Mouse (Mus musculus): ENCODE data around the gene Art5. TPM values are rescaled to one million over a fixed set of nuclear protein-coding genes. Genes with fewer than 3 reads are reported as not detected.

Gene Art5
- 10 to 100 TPM; 10.2 to 10.3 TPM for total RNA-seq (2021)
- long read RNA-seq, experiment 1, transcript Art5-204 (5 exons, 1,713 nt): major isoform, 9 of 63 reads
- long read RNA-seq, experiment 1, partial matches to known transcripts: 2 of 63 reads
- long read RNA-seq, experiment 1, other reads (novel, unspliced or antisense): 52 of 63 reads
- long read RNA-seq, experiment 2, transcript Art5-204 (5 exons, 1,713 nt): major isoform, 50 of 135 reads
- long read RNA-seq, experiment 2, partial matches to known transcripts: 3 of 135 reads
- long read RNA-seq, experiment 2, other reads (novel, unspliced or antisense): 82 of 135 reads

GRCm38 (mm10) chr7:102109171-102109570 is at the start of gene Art5:
TSS of gene Art5 (minus strand) at chr7:102109489.
- DNase-seq: peak; percentile 28

GRCm38 (mm10) chr7:102153691-102154090 is 44.4 kb upstream of the Art5 start:
- no peak for DNase-seq

- no peak for DNase-seq
Observed at GRCm38 (mm10) chr7:102137898-102138297, 28.6 kb upstream of the Art5 start.

DNA sequence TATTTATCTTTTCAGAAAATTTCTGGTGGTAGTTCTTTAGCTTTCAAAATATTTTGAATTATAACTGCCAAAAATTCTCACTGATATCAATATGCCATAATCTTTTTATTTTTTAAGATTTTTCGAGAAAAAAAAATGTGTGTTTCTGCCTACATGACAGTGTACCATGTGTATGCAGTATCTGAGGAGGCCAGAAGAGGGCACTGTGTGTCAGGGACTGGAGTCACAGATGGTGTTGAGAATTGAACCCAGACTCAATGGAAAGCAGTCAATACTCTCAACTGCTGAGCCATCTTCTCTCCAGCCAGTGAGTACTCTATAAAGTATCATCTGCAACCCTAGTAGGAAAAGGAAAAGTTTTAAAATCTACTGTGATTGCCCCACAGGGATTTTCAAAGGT is 28.2 kb upstream of the Art5 start:
- DNase-seq: no peak

- DNase-seq: no peak
Observed at GRCm38 (mm10) chr7:102132395-102132794, 23.1 kb upstream of the Art5 start.

- DNase-seq: no peak
Observed at GRCm38 (mm10) chr7:102120326-102120725, 11.0 kb upstream of the Art5 start.

DNA sequence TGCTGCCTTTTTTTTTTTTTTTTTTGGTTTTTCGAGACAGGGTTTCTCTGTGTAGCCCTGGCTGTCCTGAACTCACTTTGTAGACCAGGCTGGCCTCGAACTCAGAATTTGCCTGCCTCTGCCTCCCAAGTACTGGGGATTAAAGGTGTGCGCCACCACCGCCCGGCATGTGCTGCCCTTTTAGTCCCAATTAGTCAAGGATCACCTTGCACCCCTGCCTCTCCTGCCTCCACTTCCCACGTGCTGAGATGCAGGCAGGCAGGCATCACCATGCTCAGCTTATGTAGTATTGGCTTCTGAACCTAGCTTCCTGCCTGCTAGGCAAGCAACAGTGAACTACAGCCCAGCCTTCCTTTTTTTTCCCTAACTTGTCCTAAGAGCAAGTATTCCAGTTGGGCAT is 8.1 kb upstream of the Art5 start:
- no peak for DNase-seq

GRCm38 (mm10) chr7:102116579-102117331 is 7.5 kb upstream of the Art5 start, which contains the start of gene Chrna10:
TSS of gene Chrna10 (minus strand) at chr7:102116828.
- no peak for DNase-seq

GRCm38 (mm10) chr7:102113151-102113729 is 4.0 kb upstream of the Art5 start:
- DNase-seq: no peak

DNA sequence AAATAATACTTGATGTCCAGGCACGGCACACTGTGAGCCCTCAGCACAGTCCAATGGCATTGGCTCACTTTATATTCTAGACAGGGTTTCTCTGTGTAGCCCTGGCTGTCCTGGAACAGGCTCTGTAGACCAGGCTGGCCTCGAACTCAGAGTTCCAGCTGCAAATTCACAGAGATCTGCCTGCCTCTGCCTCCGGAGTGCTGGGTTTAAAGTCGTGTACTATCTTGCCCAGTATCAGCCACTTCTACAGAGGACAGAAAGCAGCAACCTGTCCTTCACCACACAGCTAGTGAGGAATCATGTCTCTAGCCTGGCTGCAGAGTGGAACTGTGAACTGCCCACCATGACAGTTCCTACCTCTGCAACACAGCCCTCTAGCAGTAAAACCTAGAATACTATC is 457 bp upstream of the Art5 start:
- no peak for DNase-seq

DNA sequence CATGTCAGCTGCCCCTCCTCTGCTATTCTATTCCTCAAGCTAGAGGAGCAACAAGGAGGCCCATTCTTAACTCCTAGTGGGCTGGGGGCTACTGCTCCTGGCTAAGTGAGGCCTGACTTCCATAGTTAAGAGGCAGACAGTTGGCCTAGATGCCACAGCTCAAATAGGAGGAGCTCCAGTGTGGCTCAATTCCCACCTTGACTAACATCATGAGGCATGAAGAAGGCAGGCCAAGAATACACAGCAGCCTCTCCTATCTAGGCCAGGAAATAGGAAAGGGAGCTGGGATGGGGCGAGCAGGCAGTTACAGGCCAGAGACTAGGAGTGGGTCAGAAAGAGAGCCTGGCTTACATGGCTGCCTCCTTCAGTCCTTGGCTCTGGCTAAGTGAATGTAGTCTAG is 1.1 kb downstream of the Art5 start:
- peak; percentile 46 for DNase-seq

- no peak for DNase-seq
Observed at GRCm38 (mm10) chr7:102106700-102107141, 2.6 kb downstream of the Art5 start.

DNA sequence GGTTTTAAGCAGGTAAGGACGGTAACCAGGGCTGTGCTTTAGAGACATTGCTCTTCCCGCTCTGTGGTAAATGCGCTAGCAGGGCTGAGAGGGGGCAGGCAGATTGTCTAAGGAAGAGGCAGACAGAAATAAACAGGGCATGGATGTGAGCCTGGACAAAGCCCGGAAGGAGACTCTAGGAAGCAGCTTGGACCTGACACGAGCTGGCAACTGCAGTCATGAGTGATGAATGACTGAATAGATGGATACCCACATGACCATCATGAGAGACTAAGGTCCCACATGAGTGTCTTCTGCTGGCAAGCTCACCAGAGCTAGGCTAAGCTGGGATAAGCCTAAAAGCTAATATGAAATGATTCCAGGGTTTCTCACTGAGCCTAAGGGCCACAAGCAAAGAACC is 5.2 kb downstream of the Art5 start:
- no peak for DNase-seq

- no peak for DNase-seq
Observed at GRCm38 (mm10) chr7:102103555-102103954, 5.7 kb downstream of the Art5 start.

- peak; percentile 32 for DNase-seq
Observed at GRCm38 (mm10) chr7:102102696-102103095, 6.6 kb downstream of the Art5 start.

GRCm38 (mm10) chr7:102102241-102102640 is 7.0 kb downstream of the Art5 start:
- no peak for DNase-seq

DNA sequence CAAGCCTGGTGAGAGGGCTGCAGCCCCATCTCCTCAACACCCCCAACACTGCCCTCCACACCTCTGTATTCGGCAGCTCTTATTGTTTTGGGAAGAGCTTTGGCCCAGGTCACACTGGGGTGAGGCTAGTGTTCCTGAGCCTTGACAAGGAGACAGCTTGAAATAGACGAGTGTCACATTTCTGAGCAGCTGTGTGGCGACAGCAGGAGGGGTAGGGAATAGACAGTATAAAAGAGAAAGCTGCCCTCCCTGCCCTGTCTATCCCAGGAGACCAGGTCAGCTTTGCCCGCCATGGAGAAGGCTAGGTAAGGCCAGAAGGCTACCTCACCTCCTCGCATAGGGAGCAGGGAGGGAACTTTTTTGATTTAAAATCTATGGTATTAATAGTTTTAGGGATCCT is 7.8 kb downstream of the Art5 start, which contains the start of gene Art1:
Gene Art1, plus strand, starts transcription at position 257 of the 400 bp plus-strand sequence.
- peak; percentile 65 for DNase-seq

DNA sequence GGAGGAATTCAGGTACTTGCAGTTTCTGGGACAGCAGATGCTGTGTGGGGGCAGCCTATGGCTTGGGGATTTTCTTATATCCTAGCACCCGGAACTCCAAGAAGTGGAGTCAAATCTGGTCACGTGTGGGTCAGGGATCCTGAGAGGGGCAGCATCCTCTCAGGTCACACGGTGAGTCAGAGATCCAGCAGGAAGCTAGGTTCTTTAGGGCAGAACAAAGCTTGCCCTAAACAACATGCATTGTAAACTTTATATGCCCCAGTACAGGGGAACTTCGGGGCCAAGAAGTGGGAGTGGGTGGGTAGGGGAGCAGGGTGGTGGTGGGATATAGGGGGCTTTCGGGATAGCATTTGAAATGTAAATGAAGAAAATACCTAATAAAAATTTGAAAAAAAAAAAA is 8.4 kb downstream of the Art5 start:
- DNase-seq: no peak

GRCm38 (mm10) chr7:102099760-102100661 is 9.3 kb downstream of the Art5 start:
- DNase-seq: peak; percentile 56

DNA sequence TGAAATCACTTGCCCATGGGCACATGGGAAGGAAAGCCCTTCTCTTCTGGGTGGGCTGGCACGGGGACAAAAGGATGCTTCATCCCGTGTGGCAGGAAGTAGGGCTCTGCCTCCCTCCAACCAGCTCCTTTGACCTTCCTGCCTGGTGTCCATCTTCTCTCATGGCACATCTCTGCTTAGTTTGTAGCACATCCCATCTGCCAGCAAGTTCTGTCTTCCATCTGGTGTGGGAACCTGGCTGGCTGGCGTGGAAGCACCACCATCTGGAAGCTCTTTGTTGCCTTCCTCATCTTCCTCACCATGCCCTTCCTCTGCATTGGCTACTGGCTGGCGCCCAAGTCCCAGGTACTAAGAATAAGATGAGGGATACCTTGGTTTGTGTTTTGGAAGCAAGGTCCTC is 22.0 kb downstream of the Art5 start:
- no peak for DNase-seq

GRCm38 (mm10) chr7:102084041-102084696 is 25.1 kb downstream of the Art5 start:
- DNase-seq: no peak

Measured in gastrocnemius, postnatal 25 days (tissue).